Mouse (Mus musculus) lung, postnatal 0 days (tissue): ENCODE measurements around the gene Gm43518. TPM values are rescaled to one million over a fixed set of nuclear protein-coding genes. Genes with fewer than 3 reads are reported as not detected.

Experiments used
- ATAC-seq: fragments of 200-750 bp; cut with Nextera tagmentation; 2 replicates; pipeline ENCODE4 v1.8.0; 2017; ENCODE audit warnings: moderate library complexity
- DNase-seq: peaks from one replicate; pipeline ENCODE4 v3.0.0-alpha.2; 2016; ENCODE audit warnings: low spot score
- H3K27ac ChIP-seq: fragments of 300-500 bp; sonication (generic); 2 replicates; pipeline ENCODE4 v1.5.1; 2014; ENCODE audit warnings: antibody characterized with exemption, mild to moderate bottlenecking, low read length, mixed read lengths
- H3K27me3 ChIP-seq: fragments of 300-500 bp; sonication (generic); replicated peaks from 2 replicates; pipeline ENCODE4 v1.6.1; 2014; ENCODE audit warnings: low read length, mixed read lengths; ENCODE audit not compliant: insufficient read depth
- H3K36me3 ChIP-seq: fragments of 300-500 bp; sonication (generic); 2 replicates; pipeline ENCODE4 v1.6.1; 2014; ENCODE audit warnings: low read length, mixed read lengths; ENCODE audit not compliant: insufficient read depth
- H3K4me1 ChIP-seq: fragments of 300-500 bp; sonication (generic); 2 replicates; pipeline ENCODE4 v1.6.1; 2014; ENCODE audit warnings: antibody characterized with exemption, low read depth, low read length, mixed read lengths; ENCODE audit not compliant: insufficient read depth
- H3K4me2 ChIP-seq: fragments of 300-500 bp; sonication (generic); replicated peaks from 2 replicates; pipeline ENCODE4 v1.6.1; 2014; ENCODE audit warnings: low read depth, mild to moderate bottlenecking, low read length, moderate library complexity, mixed read lengths
- H3K4me3 ChIP-seq: fragments of 300-500 bp; sonication (generic); 2 replicates; pipeline ENCODE4 v1.5.1; 2014; ENCODE audit warnings: low read depth, low read length
- H3K9ac ChIP-seq: fragments of 300-500 bp; sonication (generic); replicated peaks from 2 replicates; pipeline ENCODE4 v1.6.1; 2014; ENCODE audit warnings: low read depth, mild to moderate bottlenecking
- H3K9me3 ChIP-seq: fragments of 300-500 bp; sonication (generic); 2 replicates; pipeline ENCODE4 v1.6.1; 2016; ENCODE audit warnings: low read length, mixed read lengths
- CTCF ChIP-seq: IDR thresholded peaks from 2 replicates; pipeline ENCODE4 v1.5.1; 2016; ENCODE audit warnings: antibody characterized with exemption, mild to moderate bottlenecking
- EP300 ChIP-seq: IDR thresholded peaks from 2 replicates; pipeline ENCODE4 v1.6.1; 2016; ENCODE audit warnings: antibody characterized with exemption, mild to moderate bottlenecking, control low read depth
- WGBS: fragments of 180-500 bp; shearing (Covaris S2); extraction: QIAGEN DNeasy Blood & Tissue Kit; methylation state at CpG from one replicate; pipeline ENCODE4 v1.1.7; 2014; 5-methylcytosine and 5-hydroxymethylcytosine counted together
- polyA plus RNA-seq: library from polyadenylated mRNA; unstranded; fragments of >200 nt; fragmentation: Nextera tagmentation; extraction: Ambion mirVana; gene quantifications from 2 replicates; pipeline ENCODE4 v1.2.1, GENCODE M21; 2015

Gene Gm43518
- polyA plus RNA-seq, 1 experiment from 2014 or later: 1.2 TPM

DNA sequence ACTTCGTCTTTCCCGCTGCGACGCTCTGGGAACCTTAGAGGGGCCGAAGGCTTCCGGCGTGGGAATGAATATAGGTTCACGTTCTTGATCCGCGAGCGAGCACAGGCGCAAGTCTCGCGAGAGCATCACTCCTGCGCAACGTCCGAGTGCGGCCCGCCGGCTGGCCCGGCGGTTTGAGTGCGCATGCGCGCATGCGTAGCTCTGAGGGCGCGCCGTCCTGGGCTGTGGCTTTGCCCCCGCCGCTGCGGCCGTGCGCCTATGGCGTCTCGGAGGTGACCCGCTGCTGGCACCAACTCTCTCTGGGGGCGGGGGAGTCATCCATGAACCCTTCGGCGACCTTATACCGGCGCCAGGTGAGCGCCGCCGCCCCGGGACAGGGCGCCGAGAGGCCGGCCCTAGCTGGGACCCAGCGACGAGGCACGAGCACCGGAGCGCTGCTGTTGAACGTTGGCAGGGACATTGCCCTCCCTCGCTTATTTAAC lies 3.3 kb downstream of the Gm43518 start, which contains the start of gene Ccdc62:
Gene Ccdc62 (plus strand): TSS at position 172 of the 482 bp plus-strand sequence.
- no peaks in the 10 kb centered on the region for H3K27me3 ChIP-seq
- ATAC-seq: peak; percentile 99
- H3K27ac ChIP-seq: peak within 1 kb of the TSS; percentile 89
- under 1% methylated on average over 56 of the region's 56 CpGs for WGBS
- H3K9ac ChIP-seq: peak within 1 kb of the TSS; percentile 83
- peak within 1 kb of the TSS; percentile 66 for H3K4me2 ChIP-seq
- H3K36me3 ChIP-seq: peaks cover 10% of the 10 kb centered on the region
- H3K4me1 ChIP-seq: no peaks in the 10 kb centered on the region
- peak; percentile 99 for DNase-seq
- H3K4me3 ChIP-seq: peak within 1 kb of the TSS; percentile 68
- TF ChIP-seq EP300: no peak
- no peak for TF ChIP-seq CTCF
- H3K9me3 ChIP-seq: no peaks in the 10 kb centered on the region

DNA sequence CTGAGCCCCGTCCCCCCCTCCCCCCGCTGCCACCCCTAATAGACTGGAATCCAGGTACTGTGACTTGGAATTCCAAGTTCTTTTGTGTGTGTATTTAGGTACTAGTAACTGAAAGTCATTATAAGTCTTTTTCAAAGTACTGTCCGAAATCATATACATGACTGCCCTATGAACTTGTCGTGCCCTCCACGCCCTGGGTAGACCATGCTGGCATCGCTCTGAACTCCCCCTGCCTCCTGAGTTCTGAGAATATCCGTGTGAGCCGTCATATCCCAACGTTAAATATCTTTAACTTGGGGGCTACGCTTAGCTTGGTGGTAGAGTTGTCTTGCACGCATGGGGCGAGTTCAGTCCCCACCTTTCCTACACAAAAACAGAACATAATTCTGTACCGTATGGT lies 3.9 kb downstream of the Gm43518 start:
- peak overlapping the region; percentile 66 for H3K4me2 ChIP-seq
- TF ChIP-seq CTCF (no peak), EP300 (no peak)
- no peaks in the 10 kb centered on the region for H3K4me1 ChIP-seq
- peak overlapping the region; percentile 83 for H3K9ac ChIP-seq
- H3K36me3 ChIP-seq: peaks cover 9% of the 10 kb centered on the region
- no peaks in the 10 kb centered on the region for H3K27me3 ChIP-seq
- DNase-seq (no peak), ATAC-seq (no peak; the same call in 1 of the 2 replicates)
- H3K9me3 ChIP-seq: no peaks in the 10 kb centered on the region
- peak overlapping the region; percentile 68 for H3K4me3 ChIP-seq
- H3K27ac ChIP-seq: peak overlapping the region; percentile 89
- 46% methylated on average over 13 of the region's 13 CpGs for WGBS

- Histone ChIP-seq H3K4me3 (no peak overlapping the region), H3K4me1 (no peaks in the 10 kb centered on the region), H3K4me2 (no peak overlapping the region), H3K9ac (no peak overlapping the region), H3K27ac (no peak overlapping the region), H3K27me3 (no peaks in the 10 kb centered on the region), H3K9me3 (no peaks in the 10 kb centered on the region), H3K36me3 (no peaks in the 10 kb centered on the region)
- ATAC-seq: no peak
- no peak for DNase-seq
- TF ChIP-seq EP300 (no peak), CTCF (peak; percentile 40)
Measured at GRCm38 (mm10) chr5:123932927-123933326, 5.7 kb downstream of the Gm43518 start.

GRCm38 (mm10) chr5:123933556-123933955 lies 6.3 kb downstream of the Gm43518 start:
- no peak overlapping the region for H3K9ac ChIP-seq
- no peaks in the 10 kb centered on the region for H3K4me1 ChIP-seq
- ATAC-seq (no peak), DNase-seq (no peak)
- WGBS: 92% methylated on average over 12 of the region's 12 CpGs
- no peak overlapping the region for H3K27ac ChIP-seq
- TF ChIP-seq CTCF: no peak
- TF ChIP-seq EP300: no peak
- no peaks in the 10 kb centered on the region for H3K27me3 ChIP-seq
- H3K4me2 ChIP-seq: no peak overlapping the region
- H3K4me3 ChIP-seq: no peak overlapping the region
- no peaks in the 10 kb centered on the region for H3K36me3 ChIP-seq
- no peaks in the 10 kb centered on the region for H3K9me3 ChIP-seq

GRCm38 (mm10) chr5:123933957-123934591 lies 6.9 kb downstream of the Gm43518 start:
- no peaks in the 10 kb centered on the region for H3K4me1 ChIP-seq
- 33% methylated on average over 18 of the region's 18 CpGs for WGBS
- no peak for ATAC-seq
- H3K9ac ChIP-seq: no peak overlapping the region
- H3K9me3 ChIP-seq: no peaks in the 10 kb centered on the region
- H3K4me2 ChIP-seq: no peak overlapping the region
- no peaks in the 10 kb centered on the region for H3K27me3 ChIP-seq
- no peaks in the 10 kb centered on the region for H3K36me3 ChIP-seq
- no peak for DNase-seq
- H3K4me3 ChIP-seq: no peak overlapping the region
- H3K27ac ChIP-seq: no peak overlapping the region
- TF ChIP-seq CTCF (peak; percentile 63), EP300 (no peak)

DNA sequence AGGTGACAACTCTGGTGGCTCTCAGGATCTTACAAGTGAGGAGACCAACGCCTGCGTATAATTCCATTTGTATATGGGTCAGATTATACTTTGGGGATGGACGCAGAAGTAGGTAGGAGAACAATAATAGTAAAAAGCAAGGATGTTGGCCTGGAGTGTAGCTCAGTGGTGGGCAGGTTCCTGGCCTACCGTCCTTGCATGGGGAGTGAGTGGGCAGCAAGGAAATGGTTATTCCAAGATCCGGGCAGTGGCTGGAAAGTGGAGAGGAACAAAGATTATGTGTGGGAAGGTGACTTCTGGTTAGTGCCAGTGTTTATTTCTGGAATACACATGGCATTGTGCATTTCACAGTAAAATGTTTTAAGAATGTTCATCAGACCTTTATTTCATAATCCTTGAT lies 8.7 kb downstream of the Gm43518 start:
- H3K4me2 ChIP-seq: no peak overlapping the region
- DNase-seq (peak; percentile 3), ATAC-seq (no peak)
- no peak overlapping the region for H3K4me3 ChIP-seq
- WGBS: 87% methylated on average over 5 of the region's 5 CpGs
- no peak overlapping the region for H3K9ac ChIP-seq
- H3K27me3 ChIP-seq: no peaks in the 10 kb centered on the region
- no peaks in the 10 kb centered on the region for H3K4me1 ChIP-seq
- no peak for TF ChIP-seq EP300
- no peak for TF ChIP-seq CTCF
- H3K27ac ChIP-seq: no peak overlapping the region
- H3K36me3 ChIP-seq: no peaks in the 10 kb centered on the region
- no peaks in the 10 kb centered on the region for H3K9me3 ChIP-seq
